Mouse (Mus musculus): ENCODE measurements at regions not wholly inside any gene's neighbourhood (a gene's known extent, or its start where the extent isn't known, plus 50 kb on each side); places are given as distances from the start of the nearest gene placed in this dataset.

- TF ChIP-seq CTCF (IDR thresholded peaks at IDR 0.05; ENCODE audit: borderline replicate concordance, insufficient read depth, low read depth, low read length) (no peak), POLR2A (IDR thresholded peaks at IDR 0.05; ENCODE audit: borderline replicate concordance, insufficient read depth, low read length) (no peak)
Observed at GRCm38 (mm10) chr16:19884535-19884934, 98.3 kb downstream of the Klhl6 start.
